Mouse (Mus musculus) kidney, embryonic 14.5 days (tissue): ENCODE results near the gene Olfr202. TPM values are rescaled to one million over a fixed set of nuclear protein-coding genes. Genes with fewer than 3 reads are reported as not detected.
"Not testable (repeated sequence)": the region's sequence is repeated elsewhere in the genome, so short reads cannot be mapped to it uniquely, and the experiment has no call there.

Source experiments
- ATAC-seq: fragments of 200-750 bp; cut with Nextera tagmentation; 2 replicates; pipeline ENCODE4 v1.8.0; 2017; ENCODE audit warnings: moderate number of reproducible peaks, mild to moderate bottlenecking, moderate TSS enrichment, moderate library complexity; ENCODE audit not compliant: low FRiP score, low TSS enrichment
- H3K27ac ChIP-seq: fragments of 300-500 bp; sonication (generic); 2 replicates; pipeline ENCODE4 v1.5.1; 2014; ENCODE audit warnings: low read depth, mild to moderate bottlenecking, low read length, moderate library complexity, mixed read lengths
- H3K27me3 ChIP-seq: fragments of 300-500 bp; sonication (generic); 2 replicates; pipeline ENCODE4 v1.6.1; 2014; ENCODE audit warnings: mild to moderate bottlenecking, low read length; ENCODE audit not compliant: control insufficient read depth, insufficient read depth
- H3K36me3 ChIP-seq: fragments of 300-500 bp; sonication (generic); 2 replicates; pipeline ENCODE4 v1.6.1; 2014; ENCODE audit warnings: low read length, mixed read lengths; ENCODE audit not compliant: control insufficient read depth, insufficient read depth
- H3K4me1 ChIP-seq: fragments of 300-500 bp; sonication (generic); 2 replicates; pipeline ENCODE4 v1.6.1; 2014; ENCODE audit warnings: low read length, mixed read lengths; ENCODE audit not compliant: control insufficient read depth, insufficient read depth
- H3K4me2 ChIP-seq: fragments of 300-500 bp; sonication (generic); replicated peaks from 2 replicates; pipeline ENCODE4 v1.6.1; 2014; ENCODE audit warnings: low read depth, mild to moderate bottlenecking, low read length
- H3K4me3 ChIP-seq: fragments of 300-500 bp; sonication (generic); 2 replicates; pipeline ENCODE4 v1.5.1; 2014; ENCODE audit warnings: mild to moderate bottlenecking, low read length
- H3K9ac ChIP-seq: fragments of 300-500 bp; sonication (generic); 2 replicates; pipeline ENCODE4 v1.6.1; 2014; ENCODE audit warnings: low read depth, mild to moderate bottlenecking, low read length, moderate library complexity
- H3K9me3 ChIP-seq: fragments of 300-500 bp; sonication (generic); 2 replicates; pipeline ENCODE4 v1.6.1; 2016; ENCODE audit warnings: low read length; ENCODE audit not compliant: control insufficient read depth
- WGBS: fragments of 180-500 bp; shearing (Covaris S2); extraction: QIAGEN DNeasy Blood & Tissue Kit; methylation state at CpG from one replicate; pipeline ENCODE4 v1.1.7; 2014; 5-methylcytosine and 5-hydroxymethylcytosine counted together
- polyA plus RNA-seq: library from polyadenylated mRNA; unstranded; fragments of >200 nt; fragmentation: Nextera tagmentation; extraction: Ambion mirVana; gene quantifications from 2 replicates; pipeline ENCODE4 v1.2.1, GENCODE M21; 2014

Olfr202 gene
- polyA plus RNA-seq, 1 experiment from 2014 or later = not detected

- not testable (repeated sequence) for ATAC-seq, H3K9me3 ChIP-seq, H3K4me3 ChIP-seq, H3K4me2 ChIP-seq, H3K9ac ChIP-seq, H3K27me3 ChIP-seq, H3K4me1 ChIP-seq, H3K36me3 ChIP-seq, H3K27ac ChIP-seq
- 73% methylated on average over 4 of the region's 4 CpGs for WGBS
These were observed 17.5 kb downstream of the Olfr202 start for GRCm38 (mm10) chr16:59269097-59269496.

- 87% methylated on average over 17 of the region's 17 CpGs for WGBS
- H3K9ac ChIP-seq = no peak overlapping the region
These were observed 36.9 kb downstream of the Olfr202 start for GRCm38 (mm10) chr16:59249684-59250083.

More at GRCm38 (mm10) chr16:59249684-59250083, 36.9 kb downstream of the Olfr202 start:
- Histone ChIP-seq H3K4me1 (no peaks in the 10 kb centered on the region), H3K36me3 (no peaks in the 10 kb centered on the region), H3K9me3 (no peaks in the 10 kb centered on the region), H3K4me2 (no peak overlapping the region), H3K27me3 (no peaks in the 10 kb centered on the region), H3K27ac (no peak overlapping the region), H3K4me3 (no peak overlapping the region)
- ATAC-seq = no peak

Other genes starting within 250 kb of the Olfr202 start
- gene Olfr187, start 247.0 kb downstream of the Olfr202 start, polyA plus RNA-seq = not detected in 2 replicates
- gene Olfr190, start 208.8 kb downstream of the Olfr202 start, polyA plus RNA-seq = not detected in 2 replicates
- not detected in 2 replicates for gene Olfr191, start 197.0 kb downstream of the Olfr202 start, polyA plus RNA-seq
- gene Olfr193, start 174.9 kb downstream of the Olfr202 start, polyA plus RNA-seq = not detected in 2 replicates
- gene Olfr194, start 165.7 kb downstream of the Olfr202 start, polyA plus RNA-seq = not detected in 2 replicates
- not detected in 2 replicates for gene Olfr195, start 139.7 kb downstream of the Olfr202 start, polyA plus RNA-seq
- not detected in 2 replicates for gene Olfr196, start 116.3 kb downstream of the Olfr202 start, polyA plus RNA-seq
- gene Olfr198, start 83.3 kb downstream of the Olfr202 start, polyA plus RNA-seq = not detected in 2 replicates
- not detected in 2 replicates for gene Olfr199, start 67.0 kb downstream of the Olfr202 start, polyA plus RNA-seq
- not detected in 2 replicates for gene Olfr201, start 14.2 kb downstream of the Olfr202 start, polyA plus RNA-seq
- gene Olfr203, start 12.1 kb upstream of the Olfr202 start, polyA plus RNA-seq = not detected in 2 replicates
- gene Olfr204, start 31.5 kb upstream of the Olfr202 start, polyA plus RNA-seq = not detected in 2 replicates
- not detected in 2 replicates for gene Olfr205, start 44.3 kb upstream of the Olfr202 start, polyA plus RNA-seq
- not detected in 2 replicates for gene Olfr206, start 62.5 kb upstream of the Olfr202 start, polyA plus RNA-seq
- not detected in 2 replicates for gene Olfr209, start 77.2 kb upstream of the Olfr202 start, polyA plus RNA-seq
- not detected in 2 replicates for gene Gabrr3, start 120.5 kb upstream of the Olfr202 start, polyA plus RNA-seq
- gene Riox2, start 185.0 kb upstream of the Olfr202 start, polyA plus RNA-seq = 33.5 and 41.9 TPM in 2 replicates